Mouse (Mus musculus): ENCODE data around the gene Lhfpl2. TPM values are rescaled to one million over a fixed set of nuclear protein-coding genes. Genes with fewer than 3 reads are reported as not detected.
A peak's percentile ranks its signal among the peaks of the same experiment; 100 is the strongest.

Gene Lhfpl2
- total and polyA plus RNA-seq, 3 experiments: not detected

GRCm38 (mm10) chr13:94064571-94064970, 7.0 kb downstream of the Lhfpl2 start:
- dilution Hi-C loops (cut with MboI; ENCODE audit: extremely low pct_ligation_motif_present, extremely low pct_unique_long_range_greater_than_20kb, low sequenced_read_pairs): no loop called here

GRCm38 (mm10) chr13:94065276-94066050, 7.9 kb downstream of the Lhfpl2 start:
- no peak overlapping the region for H3K9ac ChIP-seq (ENCODE audit: insufficient read depth, low read depth)
- no peaks in the 10 kb centered on the region for H3K9me3 ChIP-seq (replicated peaks; ENCODE audit: low read length)
- no peak overlapping the region for H3K4me3 ChIP-seq (replicated peaks in 1 of 3; ENCODE audit: low read depth in 2 of 3, low read length in 2 of 3, poor library complexity in 1 of 3)
- dilution Hi-C loops (cut with MboI; ENCODE audit: extremely low pct_ligation_motif_present, extremely low pct_unique_long_range_greater_than_20kb, low sequenced_read_pairs) (no loop called here), in situ Hi-C loops (cut with MboI; ENCODE audit: low pct_ligation_motif_present, low pct_unique_long_range_greater_than_20kb, low sequenced_read_pairs) (no loop called here)
- no peaks in the 10 kb centered on the region for H3K27me3 ChIP-seq (replicated peaks)
- no peak overlapping the region for H3K4me2 ChIP-seq (ENCODE audit: insufficient read depth, low read depth, poor library complexity, severe bottlenecking)
- H3K4me1 ChIP-seq (ENCODE audit: control insufficient read depth in 1 of 2, insufficient read depth in 2 of 2): peaks cover 0 to 31% of the 10 kb centered on the region in 2 experiments; a peak in 2 of 4 replicates
- H3K27ac ChIP-seq (ENCODE audit: insufficient read depth, low read depth): no peak overlapping the region
- DNase-seq (ENCODE audit: extremely low read depth): peak; percentile 24
- no peaks in the 10 kb centered on the region for H3K79me2 ChIP-seq (replicated peaks; ENCODE audit: control insufficient read depth, extremely low read depth, insufficient read depth, poor library complexity, severe bottlenecking)
- H3K36me3 ChIP-seq (replicated peaks in 1 of 2; ENCODE audit: control insufficient read depth in 1 of 2, insufficient read depth in 1 of 2, low read length in 1 of 2): no peaks in the 10 kb centered on the region
- TF ChIP-seq MXI1 (IDR thresholded peaks at IDR 0.05; ENCODE audit: low read depth, low read length) (no peak), MAFK (IDR thresholded peaks at IDR 0.05; ENCODE audit: insufficient replicate concordance, low read length) (no peak), USF1 (IDR thresholded peaks at IDR 0.05; ENCODE audit: low read depth, low read length) (no peak), HCFC1 (IDR thresholded peaks at IDR 0.05; ENCODE audit: low read depth, low read length) (no peak), JUN (IDR thresholded peaks at IDR 0.05; ENCODE audit: insufficient read depth, low read depth, low read length) (no peak), JUND (conservative IDR thresholded peaks at IDR 0.05; ENCODE audit: low read depth, low read length) (no peak), POLR2AphosphoS2 (IDR thresholded peaks at IDR 0.05; ENCODE audit: low read depth, low read length) (no peak)

More at GRCm38 (mm10) chr13:94064571-94064970, 7.0 kb downstream of the Lhfpl2 start:
- DNase-seq (ENCODE audit: extremely low read depth): no peak
- no peak overlapping the region for H3K4me3 ChIP-seq (replicated peaks in 1 of 3; ENCODE audit: low read depth in 2 of 3, low read length in 2 of 3, poor library complexity in 1 of 3)
- in situ Hi-C loops (cut with MboI; ENCODE audit: low pct_ligation_motif_present, low pct_unique_long_range_greater_than_20kb, low sequenced_read_pairs): no loop called here
- H3K9me3 ChIP-seq (replicated peaks; ENCODE audit: low read length): no peaks in the 10 kb centered on the region
- H3K27me3 ChIP-seq (replicated peaks): no peaks in the 10 kb centered on the region
- no peaks in the 10 kb centered on the region for H3K79me2 ChIP-seq (replicated peaks; ENCODE audit: control insufficient read depth, extremely low read depth, insufficient read depth, poor library complexity, severe bottlenecking)
- H3K27ac ChIP-seq (ENCODE audit: insufficient read depth, low read depth): no peak overlapping the region
- H3K4me1 ChIP-seq (ENCODE audit: control insufficient read depth in 1 of 2, insufficient read depth in 2 of 2): peaks cover 0 to 31% of the 10 kb centered on the region in 2 experiments; a peak in 2 of 4 replicates
- H3K36me3 ChIP-seq (replicated peaks in 1 of 2; ENCODE audit: control insufficient read depth in 1 of 2, insufficient read depth in 1 of 2, low read length in 1 of 2): no peaks in the 10 kb centered on the region
- TF ChIP-seq ZNF384 (IDR thresholded peaks at IDR 0.05; ENCODE audit: low read depth, low read length): no peak
- TF ChIP-seq MEF2A (IDR thresholded peaks at IDR 0.05; ENCODE audit: borderline replicate concordance, low read depth, low read length): no peak
- no peak for TF ChIP-seq GABPA (IDR thresholded peaks at IDR 0.05; ENCODE audit: insufficient replicate concordance, low read depth, low read length)
- TF ChIP-seq USF1 (IDR thresholded peaks at IDR 0.05; ENCODE audit: low read depth, low read length): no peak
- no peak for TF ChIP-seq E2F4 (IDR thresholded peaks at IDR 0.05; ENCODE audit: insufficient replicate concordance, low read depth, low read length)
- TF ChIP-seq KAT2A (IDR thresholded peaks at IDR 0.05; ENCODE audit: insufficient replicate concordance, low read length): no peak
- TF ChIP-seq MXI1 (IDR thresholded peaks at IDR 0.05; ENCODE audit: low read depth, low read length): no peak
- no peak for TF ChIP-seq CHD2 (IDR thresholded peaks at IDR 0.05; ENCODE audit: low read length)
- TF ChIP-seq IRF4 (IDR thresholded peaks at IDR 0.05; ENCODE audit: low read depth, low read length): no peak
- no peak for TF ChIP-seq SIN3A (IDR thresholded peaks at IDR 0.05; ENCODE audit: low read length)
- no peak for TF ChIP-seq SMC3 (IDR thresholded peaks at IDR 0.05; ENCODE audit: low read depth, low read length)
- no peak for TF ChIP-seq RCOR1 (conservative IDR thresholded peaks at IDR 0.05; ENCODE audit: low read depth, low read length)
- TF ChIP-seq TCF12 (IDR thresholded peaks at IDR 0.05; ENCODE audit: low read depth, low read length): no peak
- TF ChIP-seq POLR2AphosphoS2 (IDR thresholded peaks at IDR 0.05; ENCODE audit: low read depth, low read length): no peak
- TF ChIP-seq CHD1 (IDR thresholded peaks at IDR 0.05; ENCODE audit: low read depth, low read length): no peak
- no peak overlapping the region for H3K9ac ChIP-seq (ENCODE audit: insufficient read depth, low read depth)
- H3K4me2 ChIP-seq (ENCODE audit: insufficient read depth, low read depth, poor library complexity, severe bottlenecking): no peak overlapping the region
